Mouse (Mus musculus) MEL (cell line): ENCODE measurements around the gene Wnt2b.
A peak's percentile ranks its signal among the peaks of the same experiment; 100 is the strongest.

Source experiments
- CHD1 ChIP-seq: IDR thresholded peaks from 2 replicates; pipeline ENCODE4 v1.6.1; 2012; ENCODE audit warnings: low read depth, mild to moderate bottlenecking, inconsistent platforms, low read length, improper control_type of control experiment
- CTCF ChIP-seq, 3 experiments: IDR thresholded peaks in 2 of 3; conservative IDR thresholded peaks in 1 of 3; 2 replicates each; pipeline ENCODE4 v1.5.1; 2011 to 2012; ENCODE audit warnings: low read length in 3 of 3, low read depth in 2 of 3, mild to moderate bottlenecking in 2 of 3, improper control_type of control experiment in 1 of 3, inconsistent platforms in 1 of 3, mixed read lengths in 1 of 3, moderate library complexity in 1 of 3; ENCODE audit not compliant: control insufficient read depth in 1 of 3, insufficient read depth in 1 of 3, poor library complexity in 1 of 3, severe bottlenecking in 1 of 3
- HCFC1 ChIP-seq: IDR thresholded peaks from 2 replicates; pipeline ENCODE4 v1.6.1; 2012; ENCODE audit warnings: low read depth, mild to moderate bottlenecking, inconsistent platforms, low read length, improper control_type of control experiment, moderate library complexity
- MEF2A ChIP-seq: IDR thresholded peaks from 2 replicates; pipeline ENCODE4 v1.6.1; 2014; ENCODE audit warnings: low read depth, mild to moderate bottlenecking, inconsistent platforms, low read length, improper control_type of control experiment; ENCODE audit not compliant: poor library complexity, insufficient replicate concordance, severe bottlenecking; ENCODE audit errors: extremely low read depth
- POLR2A ChIP-seq, 2 experiments: IDR thresholded peaks; 2 replicates each; pipeline ENCODE4 v1.6.1; 2011 to 2012; ENCODE audit warnings: low read length in 2 of 2, mild to moderate bottlenecking in 2 of 2, control low read depth in 1 of 2, improper control_type of control experiment in 1 of 2, low read depth in 1 of 2, moderate library complexity in 1 of 2; ENCODE audit not compliant: control insufficient read depth in 1 of 2, insufficient read depth in 1 of 2, poor library complexity in 1 of 2
- POLR2AphosphoS2 ChIP-seq: IDR thresholded peaks from 2 replicates; pipeline ENCODE4 v1.6.1; 2011; ENCODE audit warnings: low read length, improper control_type of control experiment
- TAL1 ChIP-seq: IDR thresholded peaks from 2 replicates; pipeline ENCODE4 v1.6.1; 2012; ENCODE audit warnings: mild to moderate bottlenecking, inconsistent platforms, low read length, moderate library complexity, mixed read lengths
- TCF12 ChIP-seq: IDR thresholded peaks from 2 replicates; pipeline ENCODE4 v1.6.1; 2014; ENCODE audit warnings: low read depth, mild to moderate bottlenecking, inconsistent platforms, low read length, improper control_type of control experiment, moderate library complexity
- USF1 ChIP-seq: IDR thresholded peaks from 2 replicates; pipeline ENCODE4 v1.6.1; 2014; ENCODE audit warnings: low read depth, mild to moderate bottlenecking, inconsistent platforms, low read length, improper control_type of control experiment, moderate library complexity
- ZKSCAN1 ChIP-seq: IDR thresholded peaks from 2 replicates; pipeline ENCODE4 v1.6.1; 2012; ENCODE audit warnings: low read depth, mild to moderate bottlenecking, inconsistent platforms, low read length, improper control_type of control experiment, moderate library complexity
- ZMIZ1 ChIP-seq: IDR thresholded peaks from 2 replicates; pipeline ENCODE4 v1.6.1; 2012; ENCODE audit warnings: low read depth, mild to moderate bottlenecking, inconsistent platforms, low read length, improper control_type of control experiment, moderate library complexity

GRCm38 (mm10) chr3:104992709-104993388, 31.1 kb upstream of the Wnt2b start:
- peak; percentile 70 to 99 (median 86) for TF ChIP-seq CTCF (IDR thresholded peaks at IDR 0.05 in 2 of 3, conservative IDR thresholded peaks at IDR 0.05 in 1 of 3; ENCODE audit: control insufficient read depth in 1 of 3, insufficient read depth in 1 of 3, low read depth in 2 of 3, low read length in 3 of 3, poor library complexity in 1 of 3, severe bottlenecking in 1 of 3)
- no peak for TF ChIP-seq POLR2A (IDR thresholded peaks at IDR 0.05; ENCODE audit: control insufficient read depth in 1 of 2, insufficient read depth in 1 of 2, low read depth in 1 of 2, low read length in 2 of 2, poor library complexity in 1 of 2)
- no peak for TF ChIP-seq POLR2AphosphoS2
- no peak for TF ChIP-seq HCFC1
- no peak for TF ChIP-seq ZKSCAN1
- no peak for TF ChIP-seq USF1
- no peak for TF ChIP-seq ZMIZ1
- TF ChIP-seq TAL1: no peak
- TF ChIP-seq CHD1: no peak
- TF ChIP-seq MEF2A: no peak
- no peak for TF ChIP-seq TCF12
